Mouse (Mus musculus): ENCODE data around the gene Gm47995.

The Gm47995 gene

DNA sequence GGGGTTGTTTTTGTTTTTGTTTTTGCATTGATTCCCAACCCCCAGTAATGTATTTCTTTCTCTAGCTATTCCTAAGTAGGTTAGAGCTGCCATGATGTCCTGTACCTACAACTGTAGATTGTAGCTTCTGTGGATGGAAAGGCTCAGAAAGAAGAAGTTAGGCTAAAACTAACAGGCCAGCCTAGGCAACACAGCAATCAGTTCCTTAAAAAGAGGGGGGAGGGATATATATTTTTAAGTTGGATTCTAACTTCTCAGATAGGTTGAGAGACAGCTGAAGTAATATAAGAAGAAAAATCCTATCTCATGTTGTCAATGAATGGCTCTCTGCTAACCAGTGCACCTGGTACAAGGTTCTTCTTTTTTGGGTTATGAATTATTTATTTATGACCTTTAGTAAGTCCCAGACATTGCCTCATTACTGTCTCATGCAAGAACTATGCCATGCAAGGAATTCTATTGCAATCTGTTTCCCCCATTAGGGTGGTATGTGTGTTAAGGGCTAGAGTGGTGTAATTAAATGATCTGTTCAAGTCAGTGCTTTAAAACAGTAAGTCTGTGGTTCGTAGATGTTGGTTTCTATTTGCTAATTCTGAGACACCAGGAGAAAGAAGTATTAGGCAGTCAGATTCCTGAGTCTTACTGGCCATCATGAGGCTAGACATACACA, 30.2 kb downstream of the Gm47995 start:
- no peak for DNase-seq (ENCODE audit: low read depth, low spot score)

DNA sequence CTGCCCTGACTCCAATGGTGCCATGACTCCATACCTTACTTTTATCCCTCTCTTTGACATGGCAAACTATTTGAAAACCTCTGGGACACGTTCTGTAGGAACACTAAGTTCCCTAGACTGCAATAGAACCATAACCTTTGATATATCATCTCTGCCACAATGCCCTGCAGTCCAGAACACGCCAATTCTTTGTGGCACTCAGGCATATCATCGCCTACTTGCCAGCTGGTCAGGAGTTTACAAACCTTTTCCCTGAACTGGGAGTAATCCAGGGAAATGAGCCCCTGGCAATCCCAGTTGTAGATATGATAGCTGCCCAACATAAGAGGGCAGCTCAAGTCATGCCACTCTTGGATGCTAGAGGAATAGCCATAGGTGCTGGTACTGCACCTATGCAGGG, 34.1 kb downstream of the Gm47995 start:
- DNase-seq (ENCODE audit: low read depth, low spot score) = no peak

- no peak for DNase-seq (ENCODE audit: low read depth, low spot score)
Observed at GRCm38 (mm10) chr1:151233756-151234155, 35.5 kb downstream of the Gm47995 start.

DNA sequence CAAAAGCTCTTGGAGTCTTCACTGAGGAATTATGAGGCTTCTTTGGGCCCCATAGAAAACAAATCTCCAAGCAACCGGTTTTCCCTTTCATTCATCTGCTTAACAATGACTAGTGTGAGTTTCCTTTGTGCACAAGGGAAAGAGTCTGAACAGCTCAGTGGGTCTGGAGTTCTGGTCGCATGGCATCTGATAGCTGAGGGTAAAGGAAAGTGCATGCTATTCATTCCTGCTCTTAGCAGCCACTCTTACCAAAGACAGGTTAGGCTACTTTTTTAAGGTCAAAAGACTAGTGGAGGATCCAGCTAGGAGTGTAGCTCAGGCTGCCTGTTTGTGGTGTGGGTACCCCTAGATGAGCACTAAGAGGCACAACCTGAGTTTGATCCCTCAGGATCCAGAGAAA, 37.3 kb downstream of the Gm47995 start:
- no peak for DNase-seq (ENCODE audit: low read depth, low spot score)

- no peak for DNase-seq (ENCODE audit: low read depth, low spot score)
Observed at GRCm38 (mm10) chr1:151236141-151236930, 38.1 kb downstream of the Gm47995 start.

- no peak for DNase-seq (ENCODE audit: low read depth, low spot score)
Observed at GRCm38 (mm10) chr1:151237780-151238179, 39.5 kb downstream of the Gm47995 start.

GRCm38 (mm10) chr1:151243332-151243731, 45.1 kb downstream of the Gm47995 start:
- no peak for DNase-seq (ENCODE audit: low read depth, low spot score)

- no peak for DNase-seq (ENCODE audit: low read depth, low spot score)
Observed at GRCm38 (mm10) chr1:151244013-151244412, 45.8 kb downstream of the Gm47995 start.

- DNase-seq (ENCODE audit: low read depth, low spot score) = no peak
Observed at GRCm38 (mm10) chr1:151244761-151245160, 46.5 kb downstream of the Gm47995 start.

- no peak for DNase-seq (ENCODE audit: low read depth, low spot score)
Observed at GRCm38 (mm10) chr1:151245165-151245564, 46.9 kb downstream of the Gm47995 start.

GRCm38 (mm10) chr1:151245846-151246245, 47.6 kb downstream of the Gm47995 start:
- no peak for DNase-seq (ENCODE audit: low read depth, low spot score)

Measured in embryo, embryonic 11.5 days (tissue).